Mouse (Mus musculus) heart, embryonic 12.5 days (tissue): ENCODE data around the gene B4galt2. TPM values are rescaled to one million over a fixed set of nuclear protein-coding genes. Genes with fewer than 3 reads are reported as not detected.
A peak's percentile ranks its signal among the peaks of the same experiment; 100 is the strongest.

Experiments
- ATAC-seq: fragments of 200-750 bp; cut with Nextera tagmentation; 2 replicates; pipeline ENCODE4 v1.8.0; 2017; ENCODE audit warnings: moderate TSS enrichment, moderate library complexity; ENCODE audit not compliant: insufficient number of reproducible peaks, low FRiP score
- H3K27ac ChIP-seq: fragments of 300-500 bp; sonication (generic); 2 replicates; pipeline ENCODE4 v1.5.1; 2016; ENCODE audit warnings: mild to moderate bottlenecking, moderate library complexity; ENCODE audit not compliant: poor library complexity, severe bottlenecking
- H3K27me3 ChIP-seq: fragments of 300-500 bp; sonication (generic); replicated peaks from 2 replicates; pipeline ENCODE4 v1.6.1; 2016; ENCODE audit warnings: mild to moderate bottlenecking, moderate library complexity
- H3K36me3 ChIP-seq: fragments of 300-500 bp; sonication (generic); 2 replicates; pipeline ENCODE4 v1.6.1; 2016; ENCODE audit warnings: mild to moderate bottlenecking, moderate library complexity
- H3K4me1 ChIP-seq: fragments of 300-500 bp; sonication (generic); replicated peaks from 2 replicates; pipeline ENCODE4 v1.6.1; 2016; ENCODE audit warnings: mild to moderate bottlenecking
- H3K4me2 ChIP-seq: fragments of 300-500 bp; sonication (generic); 2 replicates; pipeline ENCODE4 v1.6.1; 2016; ENCODE audit warnings: mild to moderate bottlenecking, moderate library complexity
- H3K4me3 ChIP-seq: fragments of 300-500 bp; sonication (generic); 2 replicates; pipeline ENCODE4 v1.5.1; 2016; ENCODE audit warnings: mild to moderate bottlenecking
- H3K9ac ChIP-seq: fragments of 300-500 bp; sonication (generic); 2 replicates; pipeline ENCODE4 v1.6.1; 2016; ENCODE audit warnings: mild to moderate bottlenecking, moderate library complexity
- H3K9me3 ChIP-seq: fragments of 300-500 bp; sonication (generic); replicated peaks from 2 replicates; pipeline ENCODE4 v1.6.1; 2016; ENCODE audit warnings: mild to moderate bottlenecking, moderate library complexity
- WGBS: fragments of 180-500 bp; shearing (Covaris S2); methylation state at CpG from one replicate; pipeline ENCODE4 v1.1.7; 2016; 5-methylcytosine and 5-hydroxymethylcytosine counted together
- polyA plus RNA-seq: library from polyadenylated mRNA; unstranded; fragments of >200 nt; fragmentation: Nextera tagmentation; extraction: Ambion mirVana; gene quantifications from 2 replicates; pipeline ENCODE4 v1.2.1, GENCODE M21; 2016

The B4galt2 gene
- polyA plus RNA-seq, 1 experiment from 2014 or later, result 18.3 TPM

GRCm38 (mm10) chr4:117906196-117906595, 22.9 kb upstream of the B4galt2 start:
- Histone ChIP-seq H3K27me3 (no peaks in the 10 kb centered on the region), H3K4me3 (no peak overlapping the region), H3K4me2 (no peak overlapping the region), H3K27ac (no peak overlapping the region), H3K4me1 (peaks cover 14% of the 10 kb centered on the region), H3K9me3 (no peaks in the 10 kb centered on the region), H3K9ac (no peak overlapping the region), H3K36me3 (peaks cover 78% of the 10 kb centered on the region)
- 85% methylated on average over 3 of the region's 3 CpGs for WGBS
- ATAC-seq, result no peak

- Histone ChIP-seq H3K9me3 (no peaks in the 10 kb centered on the region), H3K9ac (no peak overlapping the region), H3K4me2 (no peak overlapping the region), H3K27ac (no peak overlapping the region), H3K4me3 (no peak overlapping the region), H3K27me3 (no peaks in the 10 kb centered on the region), H3K36me3 (peaks cover 80% of the 10 kb centered on the region), H3K4me1 (peaks cover 12% of the 10 kb centered on the region)
- 88% methylated on average over 8 of the region's 8 CpGs for WGBS
- no peak for ATAC-seq
Observed at GRCm38 (mm10) chr4:117904761-117905160, 21.5 kb upstream of the B4galt2 start.

GRCm38 (mm10) chr4:117904094-117904493, 20.8 kb upstream of the B4galt2 start:
- WGBS, result 92% methylated on average over 10 of the region's 10 CpGs
- no peak overlapping the region for H3K9ac ChIP-seq
- H3K36me3 ChIP-seq, result peaks cover 81% of the 10 kb centered on the region
- no peak overlapping the region for H3K27ac ChIP-seq
- H3K4me1 ChIP-seq, result peaks cover 8% of the 10 kb centered on the region
- H3K9me3 ChIP-seq, result no peaks in the 10 kb centered on the region
- H3K4me3 ChIP-seq, result no peak overlapping the region
- H3K4me2 ChIP-seq, result no peak overlapping the region
- no peak for ATAC-seq
- no peaks in the 10 kb centered on the region for H3K27me3 ChIP-seq

GRCm38 (mm10) chr4:117898111-117898510, 14.8 kb upstream of the B4galt2 start:
- H3K27ac ChIP-seq, result no peak overlapping the region
- 74% methylated on average over 3 of the region's 3 CpGs for WGBS
- no peak overlapping the region for H3K4me2 ChIP-seq
- no peak for ATAC-seq
- H3K4me3 ChIP-seq, result no peak overlapping the region
- H3K9ac ChIP-seq, result no peak overlapping the region
- H3K36me3 ChIP-seq, result peaks cover 92% of the 10 kb centered on the region
- H3K4me1 ChIP-seq, result no peaks in the 10 kb centered on the region
- no peaks in the 10 kb centered on the region for H3K9me3 ChIP-seq
- H3K27me3 ChIP-seq, result no peaks in the 10 kb centered on the region

GRCm38 (mm10) chr4:117896031-117896430, 12.7 kb upstream of the B4galt2 start:
- Histone ChIP-seq H3K9me3 (no peaks in the 10 kb centered on the region), H3K27ac (no peak overlapping the region), H3K4me3 (no peak overlapping the region), H3K36me3 (peaks cover 71% of the 10 kb centered on the region), H3K9ac (no peak overlapping the region), H3K4me2 (no peak overlapping the region), H3K27me3 (no peaks in the 10 kb centered on the region), H3K4me1 (peaks cover 4% of the 10 kb centered on the region)
- WGBS, result 88% methylated on average over 6 of the region's 6 CpGs
- no peak for ATAC-seq

GRCm38 (mm10) chr4:117895339-117895738, 12.1 kb upstream of the B4galt2 start:
- H3K9me3 ChIP-seq, result no peaks in the 10 kb centered on the region
- H3K27me3 ChIP-seq, result no peaks in the 10 kb centered on the region
- no peak overlapping the region for H3K4me3 ChIP-seq
- peaks cover 8% of the 10 kb centered on the region for H3K4me1 ChIP-seq
- no peak for ATAC-seq
- H3K36me3 ChIP-seq, result peaks cover 64% of the 10 kb centered on the region
- no peak overlapping the region for H3K9ac ChIP-seq
- WGBS, result 80% methylated on average over 7 of the region's 7 CpGs
- no peak overlapping the region for H3K27ac ChIP-seq
- H3K4me2 ChIP-seq, result no peak overlapping the region

- Histone ChIP-seq H3K36me3 (peaks cover 61% of the 10 kb centered on the region), H3K4me2 (no peak overlapping the region), H3K27me3 (no peaks in the 10 kb centered on the region), H3K27ac (no peak overlapping the region), H3K4me1 (peaks cover 8% of the 10 kb centered on the region), H3K9me3 (no peaks in the 10 kb centered on the region), H3K4me3 (no peak overlapping the region), H3K9ac (no peak overlapping the region)
- 81% methylated on average over 8 of the region's 8 CpGs for WGBS
- no peak for ATAC-seq
Observed at GRCm38 (mm10) chr4:117894601-117895000, 11.3 kb upstream of the B4galt2 start.

GRCm38 (mm10) chr4:117893376-117893775, 10.1 kb upstream of the B4galt2 start:
- Histone ChIP-seq H3K27me3 (no peaks in the 10 kb centered on the region), H3K36me3 (peaks cover 56% of the 10 kb centered on the region), H3K4me2 (no peak overlapping the region), H3K27ac (no peak overlapping the region), H3K4me3 (no peak overlapping the region), H3K9me3 (no peaks in the 10 kb centered on the region), H3K4me1 (peaks cover 8% of the 10 kb centered on the region), H3K9ac (no peak overlapping the region)
- 21% methylated on average over 9 of the region's 9 CpGs for WGBS
- no peak for ATAC-seq

GRCm38 (mm10) chr4:117891738-117892161, 8.5 kb upstream of the B4galt2 start, which contains the start of gene Dph2:
TSS of gene Dph2 (minus strand) at chr4:117892032.
- Histone ChIP-seq H3K4me2 (peak within 1 kb of the TSS; percentile 96), H3K27ac (no peak within 1 kb of the TSS), H3K9ac (peak within 1 kb of the TSS; percentile 64), H3K4me3 (peak within 1 kb of the TSS; percentile 81), H3K36me3 (peaks cover 42% of the 10 kb centered on the region), H3K9me3 (no peaks in the 10 kb centered on the region), H3K4me1 (peaks cover 10% of the 10 kb centered on the region), H3K27me3 (no peaks in the 10 kb centered on the region)
- peak; percentile 86 for ATAC-seq
- 0% methylated on average over 21 of the region's 21 CpGs for WGBS

- Histone ChIP-seq H3K27ac (no peak overlapping the region), H3K36me3 (peaks cover 35% of the 10 kb centered on the region), H3K4me1 (peaks cover 17% of the 10 kb centered on the region), H3K9me3 (no peaks in the 10 kb centered on the region), H3K9ac (peak overlapping the region; percentile 64; the same call in 1 of the 2 replicates), H3K27me3 (no peaks in the 10 kb centered on the region), H3K4me3 (peak overlapping the region; percentile 81), H3K4me2 (peak overlapping the region; percentile 96)
- 84% methylated on average over 8 of the region's 8 CpGs for WGBS
- ATAC-seq, result no peak
Observed at GRCm38 (mm10) chr4:117890750-117891149, 7.5 kb upstream of the B4galt2 start.

GRCm38 (mm10) chr4:117890031-117890430, 6.7 kb upstream of the B4galt2 start:
- H3K27me3 ChIP-seq, result no peaks in the 10 kb centered on the region
- 90% methylated on average over 14 of the region's 14 CpGs for WGBS
- H3K36me3 ChIP-seq, result peaks cover 35% of the 10 kb centered on the region
- H3K4me2 ChIP-seq, result no peak overlapping the region
- no peak overlapping the region for H3K27ac ChIP-seq
- H3K9ac ChIP-seq, result no peak overlapping the region
- H3K4me3 ChIP-seq, result no peak overlapping the region
- no peak for ATAC-seq
- no peaks in the 10 kb centered on the region for H3K9me3 ChIP-seq
- H3K4me1 ChIP-seq, result peaks cover 17% of the 10 kb centered on the region

- no peak for ATAC-seq
- 80% methylated on average over 15 of the region's 15 CpGs for WGBS
- H3K27ac ChIP-seq, result no peak overlapping the region
- no peaks in the 10 kb centered on the region for H3K27me3 ChIP-seq
- H3K4me1 ChIP-seq, result peaks cover 17% of the 10 kb centered on the region
- no peak overlapping the region for H3K4me2 ChIP-seq
- H3K4me3 ChIP-seq, result no peak overlapping the region
- H3K36me3 ChIP-seq, result peaks cover 35% of the 10 kb centered on the region
- H3K9me3 ChIP-seq, result no peaks in the 10 kb centered on the region
- H3K9ac ChIP-seq, result no peak overlapping the region
Observed at GRCm38 (mm10) chr4:117889471-117889870, 6.2 kb upstream of the B4galt2 start.
